Mouse (Mus musculus) granulocyte monocyte progenitor cell, adult 5-6 weeks (primary cell): Measurements from ENCODE around the gene Hrct1. TPM values are rescaled to one million over a fixed set of nuclear protein-coding genes. Genes with fewer than 3 reads are reported as not detected.
A peak's percentile ranks its signal among the peaks of the same experiment; 100 is the strongest.

Source experiments
- ATAC-seq: replicated peaks from 2 replicates; pipeline ENCODE4 v1.8.0; 2016; ENCODE audit warnings: mild to moderate bottlenecking, moderate TSS enrichment, inconsistent platforms; ENCODE audit not compliant: poor library complexity, severe bottlenecking
- total RNA-seq, 2 experiments: library from RNA; stranded (forward) in 1 of 2; stranded (reverse) in 1 of 2; fragments of 200-712, 200-1000 nt in 1 of 2; fragments of >200 nt in 1 of 2; fragmentation: Nextera tagmentation in 1 of 2; gene quantifications; 2 replicates each; pipeline ENCODE4 v1.2.3; 2014 to 2017

The Hrct1 gene
- total RNA-seq, 2 experiments from 2014 or later = not detected

DNA sequence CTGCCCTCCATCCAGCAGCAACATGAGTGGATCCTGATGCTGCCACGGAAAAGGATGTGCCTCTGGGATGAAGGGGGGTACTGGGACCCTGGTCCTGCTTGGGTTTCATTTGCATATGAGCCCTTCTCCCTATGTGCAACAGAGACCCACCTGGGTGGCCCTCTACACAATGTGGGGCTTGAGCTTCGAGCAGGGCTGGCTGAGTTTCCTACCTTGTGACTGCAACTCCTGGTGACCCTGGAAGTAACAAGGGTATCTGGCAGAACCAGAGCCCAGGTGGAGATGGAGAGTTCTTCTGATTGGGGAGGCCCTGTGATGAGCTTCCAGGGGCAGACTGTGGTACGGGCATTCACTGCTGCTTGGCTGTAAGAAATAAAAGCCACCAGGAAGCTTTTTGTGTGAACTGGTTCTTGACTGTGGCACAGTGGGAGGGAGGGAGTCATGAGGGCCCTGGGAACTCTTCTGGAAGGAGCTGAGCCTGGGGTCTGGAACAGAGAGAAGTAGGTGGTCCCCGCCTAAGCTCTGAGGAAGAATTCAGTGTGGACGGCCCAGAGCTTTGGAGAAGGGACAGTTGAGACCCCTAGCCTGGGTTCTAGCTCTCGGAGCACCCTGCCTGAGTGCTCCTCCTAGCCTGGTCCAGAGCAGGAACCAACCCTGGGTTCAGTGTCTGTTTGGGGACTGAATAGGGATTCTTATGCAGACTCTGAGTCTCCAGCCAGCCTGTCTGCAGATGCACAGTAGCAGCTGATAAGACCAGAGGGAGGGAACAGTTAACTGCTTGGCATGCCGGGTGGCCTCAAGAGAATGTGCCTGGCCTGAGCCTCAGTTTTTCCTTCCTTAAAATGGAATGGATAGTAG lies 959 bp downstream of the Hrct1 start:
- no peak for ATAC-seq

DNA sequence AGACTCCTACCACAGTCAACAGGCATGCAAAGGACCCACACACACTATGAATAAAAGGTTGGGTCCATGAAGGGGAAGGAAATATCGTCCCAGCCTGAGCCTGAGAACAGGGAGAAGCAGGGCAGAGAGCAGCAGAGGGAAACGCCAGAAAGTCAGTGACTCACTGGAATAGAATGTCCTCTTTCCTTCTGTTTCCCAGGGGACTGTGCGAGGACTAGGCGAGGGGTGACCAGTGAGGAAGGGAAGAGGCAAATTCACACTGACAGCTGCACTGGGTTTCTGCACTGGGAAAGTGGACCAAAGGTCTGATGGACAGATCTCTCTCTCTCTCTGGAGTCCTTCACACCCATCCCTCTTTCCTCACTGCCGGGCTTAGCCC lies 1.6 kb downstream of the Hrct1 start:
- ATAC-seq = no peak

DNA sequence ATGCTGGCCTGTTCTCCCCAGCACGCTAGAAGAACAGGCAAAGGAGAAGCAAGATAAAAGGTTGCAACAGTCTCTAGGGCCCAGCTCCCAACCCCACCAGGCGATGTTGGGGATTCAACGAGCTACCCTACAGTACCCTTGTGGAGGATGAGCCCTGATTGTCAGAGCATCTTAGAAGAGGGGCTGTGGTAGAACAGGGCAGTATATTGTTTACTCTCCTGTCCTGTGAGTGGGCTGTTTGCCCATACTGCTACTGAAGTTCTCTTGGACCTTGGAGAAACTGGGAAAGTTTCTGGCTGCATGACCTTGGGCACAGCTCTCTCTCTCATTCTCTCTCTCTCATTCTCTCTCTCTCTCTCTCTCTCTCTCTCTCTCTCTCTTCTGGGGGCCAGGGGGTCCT lies 2.1 kb downstream of the Hrct1 start:
- no peak for ATAC-seq

DNA sequence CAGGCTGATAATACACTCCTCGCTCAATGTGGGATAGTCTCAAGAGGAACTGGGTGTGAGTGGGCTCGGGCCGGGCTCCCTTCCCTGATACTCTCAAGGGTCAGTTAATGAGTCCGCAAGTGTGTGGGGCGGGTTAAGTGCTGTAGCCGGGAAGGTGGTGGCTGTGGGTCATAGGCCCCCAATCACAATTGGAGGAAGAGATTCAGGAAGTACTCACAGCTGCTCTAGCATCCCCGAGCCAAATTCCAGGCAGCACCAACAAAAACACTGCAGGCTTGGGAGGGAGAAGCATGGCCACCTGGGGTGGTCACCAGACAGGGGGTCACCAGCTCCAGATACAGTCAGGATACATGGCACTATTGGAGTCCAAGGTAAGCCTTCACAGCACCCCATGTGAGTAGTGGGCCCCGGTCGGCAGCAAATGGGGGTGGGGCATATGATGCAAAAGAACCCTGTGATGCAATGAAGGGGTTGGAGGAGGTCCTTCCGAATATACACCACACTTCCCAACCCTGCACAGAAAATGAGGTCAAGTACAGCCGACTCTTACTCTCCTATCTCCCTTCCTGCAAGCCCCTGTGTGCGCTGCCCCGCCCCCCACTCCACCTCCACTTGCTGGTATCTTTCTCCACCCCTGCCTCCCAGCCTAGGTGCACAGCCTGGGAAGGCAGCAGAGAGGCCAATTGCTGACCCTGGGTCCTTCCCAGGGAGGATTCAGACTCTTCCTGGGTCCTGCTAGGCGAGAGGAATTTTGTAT lies 3.0 kb downstream of the Hrct1 start, which contains the start of gene Spaar:
Spaar (plus strand) TSS at position 241 of the 757 bp plus-strand sequence.
- no peak; the same call in 1 of the 2 replicates for ATAC-seq

DNA sequence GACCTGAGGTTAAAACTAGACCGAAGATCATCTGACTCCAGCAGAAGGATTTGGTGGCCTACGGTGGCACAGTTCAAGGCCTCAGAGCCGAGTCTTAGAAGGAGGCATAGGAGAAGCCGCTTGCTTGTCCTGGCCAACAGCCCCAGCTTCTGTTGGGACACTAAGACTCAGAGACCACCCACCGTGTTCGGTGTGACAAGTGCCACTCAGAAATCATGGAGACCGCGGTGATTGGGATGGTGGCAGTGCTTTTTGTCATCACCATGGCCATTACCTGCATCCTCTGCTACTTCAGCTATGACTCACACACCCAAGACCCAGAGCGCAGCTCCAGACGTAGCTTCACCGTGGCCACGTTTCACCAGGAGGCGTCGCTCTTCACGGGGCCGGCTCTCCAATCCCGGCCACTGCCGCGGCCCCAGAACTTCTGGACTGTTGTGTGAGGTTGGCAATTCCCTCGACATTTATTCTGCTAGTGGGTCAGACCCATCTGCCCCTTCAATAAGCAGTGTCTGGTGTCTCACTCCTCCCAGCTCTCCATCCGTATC lies 3.8 kb downstream of the Hrct1 start:
- no peak for ATAC-seq

DNA sequence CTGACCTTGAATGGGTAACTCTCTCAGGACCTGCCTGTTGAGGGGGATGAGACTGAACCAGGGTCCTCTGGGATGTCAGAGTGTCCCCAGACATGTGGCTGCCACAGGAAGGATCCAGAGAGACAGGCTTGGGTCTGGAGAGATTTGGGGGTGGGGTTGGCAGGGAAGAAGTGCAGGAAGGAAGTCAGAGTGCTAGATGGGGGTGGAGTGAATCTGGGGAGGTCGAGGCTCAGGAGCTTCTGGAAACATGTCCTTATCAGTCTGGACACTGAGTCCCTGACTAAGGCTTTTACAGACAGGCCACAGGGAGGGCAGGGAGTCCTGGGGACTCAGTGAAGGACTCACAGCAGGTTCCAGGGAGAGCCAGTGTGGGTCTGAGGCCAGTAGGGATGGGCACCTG lies 5.2 kb downstream of the Hrct1 start:
- no peak for ATAC-seq

DNA sequence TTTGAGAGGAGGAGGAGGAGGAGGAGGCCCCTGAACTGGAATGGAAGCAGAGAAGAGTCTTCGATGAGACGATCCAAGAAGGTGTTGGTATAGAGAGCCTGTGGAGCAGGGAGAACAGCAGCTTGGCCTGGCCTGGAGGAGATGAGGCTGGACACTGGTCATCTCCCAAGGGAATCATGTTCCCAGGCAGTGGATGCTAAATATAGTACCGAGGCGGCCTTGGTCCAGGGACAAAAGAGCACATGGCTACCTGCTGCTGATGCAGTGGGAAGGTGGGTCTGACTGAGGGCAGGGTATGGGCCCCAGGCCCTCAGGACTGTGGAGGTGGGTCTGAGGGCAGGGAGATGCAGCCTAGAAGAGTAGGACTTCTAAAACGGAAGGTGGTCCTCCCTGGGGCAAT lies 6.2 kb downstream of the Hrct1 start:
- no peak for ATAC-seq

DNA sequence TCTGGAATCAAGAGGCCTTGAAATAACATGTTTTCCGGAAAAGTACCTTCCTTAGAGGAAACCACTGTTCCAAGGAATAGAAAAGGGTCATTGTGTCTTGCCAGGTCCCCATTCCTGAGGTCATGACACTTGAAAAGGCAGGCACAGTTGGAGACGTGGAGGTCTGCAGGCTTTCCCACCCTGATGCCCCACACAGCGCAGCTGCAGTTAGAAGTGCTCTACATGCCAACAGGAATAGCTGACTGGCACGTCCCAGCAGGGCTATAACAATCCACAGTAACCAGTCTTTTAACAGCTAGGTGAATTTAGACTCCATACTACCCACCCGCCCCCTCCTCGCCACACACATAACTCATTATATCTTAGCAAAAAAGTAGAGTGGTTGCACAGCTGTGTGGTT lies 10.2 kb downstream of the Hrct1 start:
- no peak for ATAC-seq

DNA sequence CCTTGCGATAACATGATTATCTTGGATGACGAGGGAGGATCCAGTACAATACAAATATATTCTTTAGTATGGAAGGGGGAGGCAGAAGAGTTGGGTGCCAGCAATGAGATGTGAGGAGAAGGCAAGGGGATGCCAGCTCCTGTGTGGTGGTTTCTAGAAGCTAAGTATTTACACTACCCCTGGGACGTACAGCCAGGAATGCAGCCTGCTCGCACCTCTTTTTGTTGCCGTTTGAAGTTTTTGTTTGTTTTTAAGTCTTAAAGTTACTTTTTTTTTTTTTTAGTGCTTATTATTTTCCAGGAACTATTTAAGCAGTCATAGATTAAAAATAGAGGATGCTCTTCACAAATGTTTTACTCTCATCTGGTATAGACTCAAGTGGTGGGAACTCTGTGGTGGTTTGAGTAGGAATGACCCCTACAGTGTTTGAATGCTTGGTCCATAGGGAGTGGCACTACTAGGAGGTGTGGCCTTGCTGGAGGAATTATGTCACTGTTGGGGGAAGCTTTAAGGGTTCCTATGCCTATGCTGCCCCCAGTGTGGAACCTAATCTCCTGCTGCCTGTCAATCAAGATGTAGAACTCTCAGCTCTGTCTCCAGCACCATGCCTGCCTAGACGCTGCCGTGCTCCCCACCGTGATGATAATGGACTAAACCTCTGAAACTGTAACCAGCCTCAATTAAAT lies 12.1 kb downstream of the Hrct1 start:
- ATAC-seq = no peak

DNA sequence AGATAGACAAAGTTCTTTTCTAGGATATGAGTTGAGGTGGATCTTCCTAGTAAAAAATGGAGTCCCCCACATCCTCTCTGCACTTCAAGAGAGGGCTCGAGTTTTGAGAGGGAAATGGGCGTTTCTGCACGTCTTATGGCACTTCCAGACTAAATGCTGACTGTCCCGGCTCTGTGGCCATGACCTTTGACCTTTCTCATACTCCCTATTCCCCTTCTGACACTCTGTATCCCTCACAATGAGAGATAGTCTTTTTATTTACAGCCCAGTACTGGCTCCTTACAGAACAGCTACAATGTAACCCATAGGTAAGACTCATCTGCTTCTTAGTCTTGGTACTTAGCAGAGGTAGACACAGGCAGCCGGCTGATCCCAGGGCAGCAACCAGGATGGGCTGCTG lies 14.5 kb downstream of the Hrct1 start:
- ATAC-seq = no peak

DNA sequence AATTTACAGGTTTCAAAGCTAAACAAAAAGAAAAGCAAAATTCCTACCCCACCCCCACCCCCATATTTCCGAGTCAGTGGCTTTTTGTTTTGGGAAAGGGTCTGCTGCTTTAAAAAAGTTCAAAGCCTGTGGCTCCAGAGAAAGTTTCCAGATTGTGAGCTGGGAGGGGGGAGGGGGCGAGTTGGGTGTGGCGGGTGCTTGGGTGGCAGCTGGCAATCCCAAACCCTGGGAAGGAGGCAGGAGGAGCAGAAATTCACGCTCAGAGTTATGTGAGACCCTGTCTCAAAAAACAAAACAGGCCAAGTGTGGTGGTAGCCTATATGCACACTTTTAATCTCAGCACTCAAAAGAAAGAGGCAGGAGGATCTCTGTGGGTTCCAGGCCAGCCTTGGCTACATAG lies 15.6 kb downstream of the Hrct1 start:
- ATAC-seq = no peak

DNA sequence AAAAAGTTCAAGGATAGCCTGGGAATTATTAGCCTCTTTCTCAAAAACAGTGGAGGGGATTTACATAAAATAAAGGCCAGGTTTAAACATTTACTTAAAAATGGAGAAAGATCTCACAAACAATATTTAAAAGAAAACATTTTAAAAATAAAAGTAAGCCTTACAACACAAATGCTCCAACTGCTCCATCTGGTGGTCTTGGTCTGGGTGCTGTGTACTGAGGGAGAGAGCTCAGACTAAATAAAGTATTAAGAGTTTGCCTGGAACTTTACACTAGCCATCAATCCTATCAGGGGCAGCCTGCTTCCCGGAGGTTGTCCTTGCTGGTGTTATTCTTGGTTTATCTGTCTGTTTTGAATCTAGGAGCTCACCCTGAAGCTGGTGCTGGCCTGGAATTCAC lies 16.1 kb downstream of the Hrct1 start:
- ATAC-seq = no peak

DNA sequence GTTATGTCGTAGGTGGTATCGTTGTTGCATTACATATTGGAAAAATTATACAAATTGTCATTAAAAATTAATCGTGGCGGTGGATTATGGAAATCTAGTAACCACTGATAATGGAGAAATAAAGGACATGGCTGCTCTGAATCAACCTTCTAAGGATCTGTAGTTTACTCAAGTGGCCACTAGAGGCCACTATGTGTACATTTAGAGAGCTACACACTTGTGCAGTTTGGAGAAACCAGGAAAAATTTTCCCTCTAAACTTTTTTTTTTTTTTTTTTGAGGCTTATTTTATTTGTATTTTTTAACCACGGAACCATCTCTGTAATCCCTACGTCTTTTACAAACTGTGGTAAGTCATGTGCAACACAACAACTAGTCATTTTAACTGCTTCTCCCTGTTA lies 18.2 kb downstream of the Hrct1 start:
- 0 out of 2 replicates have a peak, but pooled peaks have one; percentile 33 for ATAC-seq

DNA sequence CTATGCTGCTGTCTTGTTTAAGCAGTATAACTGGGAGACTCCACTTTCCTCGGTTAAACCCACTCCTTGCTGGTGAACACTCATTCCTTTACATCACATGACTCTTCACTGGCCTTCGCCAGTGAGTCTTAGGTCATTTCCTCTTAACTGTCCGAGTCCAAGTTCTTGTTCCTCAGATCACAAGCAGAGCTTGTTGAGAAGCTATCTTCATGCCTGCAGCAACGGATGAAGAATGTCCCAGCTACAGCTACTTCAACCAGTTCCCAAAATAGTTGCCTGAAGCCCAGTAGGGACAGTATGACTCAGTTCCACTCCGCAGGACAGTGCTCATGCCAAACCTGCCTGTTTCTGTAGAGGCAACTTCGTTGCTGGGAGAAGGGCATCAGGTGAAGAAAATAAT lies 30.2 kb downstream of the Hrct1 start:
- ATAC-seq = peak; percentile 33; the same call in 1 of the 2 replicates

DNA sequence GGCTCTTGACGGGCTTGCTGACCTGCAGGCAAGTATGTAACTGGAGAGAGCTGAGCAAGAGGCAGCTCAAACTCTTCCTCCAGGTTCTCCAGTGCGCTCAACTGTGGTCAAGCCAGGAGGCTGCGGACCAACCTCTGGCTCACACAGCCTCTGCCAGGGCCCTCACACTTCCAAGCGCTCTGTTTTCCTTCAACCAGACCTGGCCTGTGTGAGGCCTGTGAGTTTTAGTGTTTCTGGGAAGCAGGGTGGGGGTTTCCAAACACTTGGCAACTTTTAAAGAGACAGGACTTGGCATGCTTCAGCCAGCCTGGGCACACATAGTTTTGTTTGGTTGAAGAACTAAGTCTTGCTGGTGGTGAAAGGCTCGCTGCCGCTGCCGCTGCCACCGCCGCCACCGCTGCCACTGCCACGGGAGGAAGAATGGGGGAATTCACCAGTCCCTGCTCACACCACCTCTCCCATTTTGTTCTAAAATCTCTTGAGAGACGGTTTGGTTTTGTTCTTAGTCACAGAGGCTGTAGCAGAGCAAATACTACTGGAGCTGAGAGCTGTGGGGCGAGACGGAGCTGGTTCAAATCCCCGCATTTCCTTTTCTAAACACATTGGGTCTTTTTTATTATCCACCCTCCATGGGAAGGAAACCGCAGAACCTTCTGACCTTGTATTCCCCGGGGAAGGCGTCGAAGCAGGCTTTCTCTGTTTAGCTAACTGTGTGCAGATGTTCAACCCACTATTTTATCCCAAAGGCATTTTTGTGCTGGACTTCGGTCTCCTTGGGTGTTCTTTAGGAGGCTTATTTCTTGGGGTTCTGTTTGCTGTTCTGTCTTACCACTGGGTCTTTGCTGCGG lies 32.8 kb downstream of the Hrct1 start:
- ATAC-seq = no peak

DNA sequence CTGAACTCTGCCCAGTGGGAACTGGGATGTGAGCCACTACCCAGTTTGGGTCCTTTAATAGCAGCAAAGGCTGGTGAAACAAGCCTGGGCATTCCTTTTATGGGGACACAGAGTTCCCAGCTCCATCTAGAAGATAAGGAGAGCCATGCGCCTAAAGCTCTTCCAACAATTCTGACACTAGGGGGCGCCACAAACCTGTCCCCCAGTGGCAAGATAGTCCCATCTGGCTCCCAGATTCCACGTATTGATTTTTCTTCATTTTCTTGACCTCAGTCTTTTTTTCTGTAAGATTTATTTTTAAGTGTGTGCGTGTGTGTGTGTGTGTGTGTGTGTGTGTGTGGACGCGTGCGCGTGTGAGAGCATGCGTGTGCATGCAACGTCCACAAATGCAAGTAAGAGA lies 33.5 kb downstream of the Hrct1 start:
- no peak for ATAC-seq

DNA sequence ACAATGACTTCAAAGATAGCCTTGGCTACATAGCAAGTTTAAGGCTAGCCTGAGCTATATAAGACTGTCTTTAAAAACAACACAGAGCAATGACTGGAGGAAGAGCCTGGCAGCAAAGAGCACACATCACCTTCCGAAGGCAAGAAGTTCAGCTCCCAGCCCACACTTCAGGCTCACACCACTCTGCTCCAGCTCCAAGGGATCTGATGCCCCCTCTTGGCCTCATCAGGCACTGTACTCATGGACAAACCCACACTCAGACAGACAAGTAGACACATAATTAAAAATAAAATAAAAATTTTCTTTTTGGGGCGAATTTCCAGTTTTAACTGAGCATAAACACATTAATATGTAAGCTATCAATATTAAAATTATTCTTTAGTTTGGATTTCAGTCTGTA lies 34.3 kb downstream of the Hrct1 start:
- ATAC-seq = no peak

DNA sequence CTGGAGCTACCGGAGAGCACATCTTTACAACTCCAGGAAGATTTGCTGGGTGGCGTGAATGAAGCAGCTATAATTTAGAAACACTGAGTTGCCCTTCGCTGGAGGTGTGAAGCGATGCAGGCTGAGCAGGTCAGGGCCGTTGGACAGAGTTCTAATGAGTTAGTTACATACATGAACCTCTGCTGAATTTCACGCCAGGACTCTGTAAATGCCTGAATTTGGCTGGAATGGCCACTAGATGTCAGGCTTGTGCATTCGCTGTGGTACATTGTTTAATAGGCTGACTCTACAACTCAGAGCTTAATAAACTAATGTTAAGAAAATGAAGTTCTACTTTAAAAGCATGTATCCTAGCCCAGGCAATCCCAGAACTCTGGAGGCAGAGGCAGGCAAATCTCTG lies 36.4 kb downstream of the Hrct1 start:
- ATAC-seq = peak; percentile 55

DNA sequence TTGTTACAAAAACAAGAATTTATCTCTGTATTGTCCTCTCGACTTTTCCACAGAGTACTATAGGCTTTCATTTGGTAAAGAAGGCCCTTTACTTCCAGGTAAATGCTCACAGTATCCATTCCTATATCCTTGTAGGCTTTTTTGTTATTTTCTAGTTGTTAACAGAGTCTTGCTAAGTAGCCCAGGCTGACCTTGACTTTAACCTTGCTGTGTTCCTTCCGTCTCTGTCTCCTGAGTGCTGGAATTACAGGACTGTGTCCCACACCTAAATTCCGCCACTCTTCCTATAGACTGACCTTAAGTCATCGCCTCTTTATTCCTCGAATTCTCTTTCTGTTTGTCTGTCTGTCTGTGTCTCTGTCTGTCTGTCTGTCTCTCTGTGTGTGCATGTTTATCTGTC lies 41.4 kb downstream of the Hrct1 start:
- no peak for ATAC-seq

DNA sequence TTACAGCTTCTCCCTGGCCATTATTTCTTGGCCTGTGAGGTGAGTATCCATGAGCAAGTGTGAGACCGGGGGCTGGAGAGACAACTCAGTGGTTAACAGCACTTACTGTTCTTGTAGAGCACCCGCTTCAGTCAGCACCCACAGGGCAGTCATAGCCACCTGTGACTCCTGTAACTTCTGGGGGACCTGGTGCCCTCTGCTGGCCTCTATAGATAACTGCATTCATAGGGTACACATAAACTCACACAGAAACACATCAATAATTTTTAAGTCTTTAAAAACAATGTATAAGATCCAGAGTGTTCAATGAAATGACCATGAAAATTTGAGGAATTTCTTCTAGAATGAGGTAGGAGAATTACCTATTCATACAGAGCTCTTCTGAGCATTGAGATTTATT lies 42.4 kb downstream of the Hrct1 start:
- no peak for ATAC-seq
